Mouse (Mus musculus): ENCODE measurements at regions not wholly inside any gene's neighbourhood (a gene's known extent, or its start where the extent isn't known, plus 50 kb on each side); places are given as distances from the start of the nearest gene placed in this dataset.

DNA sequence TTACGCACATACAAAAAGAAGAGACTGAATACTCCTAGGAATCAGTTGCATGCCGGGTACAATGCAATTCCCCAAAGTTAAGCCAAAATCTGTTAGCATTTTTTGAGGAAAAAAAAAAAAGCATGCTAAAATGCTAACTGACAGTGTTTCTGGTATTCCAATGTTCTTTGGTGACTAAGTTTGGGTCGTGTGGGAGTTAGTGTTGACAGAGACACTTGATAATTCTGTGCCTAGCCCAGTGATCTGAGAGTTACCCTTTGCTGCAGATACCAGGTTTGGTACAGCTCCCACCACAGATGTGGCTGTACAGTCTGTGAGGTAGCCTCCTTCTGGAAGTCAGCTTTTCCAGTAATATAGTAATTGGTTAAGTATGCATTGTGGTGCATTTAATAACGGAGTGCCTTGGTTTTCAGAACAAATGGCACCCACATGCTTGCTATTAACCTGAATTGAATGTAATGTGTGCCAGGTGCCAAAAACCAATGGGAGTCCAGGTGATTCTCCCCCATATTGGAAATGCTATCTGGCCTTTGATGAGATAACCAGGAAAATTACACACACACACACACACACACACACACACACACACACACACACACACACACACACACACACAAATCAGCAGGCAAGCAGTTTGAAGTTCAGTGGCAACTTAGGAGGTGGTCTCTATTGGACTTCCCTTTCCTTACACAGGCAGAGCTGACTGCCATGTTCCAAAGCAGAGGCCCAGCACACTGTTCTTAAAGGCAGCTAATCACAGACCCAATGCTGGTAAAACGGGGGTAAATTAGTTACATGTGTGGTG, 61.9 kb upstream of the Adamts3 start:
- Histone ChIP-seq H3K27me3 (ENCODE audit: control insufficient read depth, insufficient read depth, low read length) (no peaks in the 10 kb centered on the region), H3K4me1 (ENCODE audit: control insufficient read depth, insufficient read depth, low read length) (no peaks in the 10 kb centered on the region), H3K4me3 (replicated peaks; ENCODE audit: insufficient read depth, low read depth, low read length) (no peak overlapping the region), H3K27ac (ENCODE audit: insufficient read depth, low read length) (no peak overlapping the region)
- WGBS = 76% methylated on average over 5 of the region's 5 CpGs
- no peak for TF ChIP-seq CTCF (IDR thresholded peaks at IDR 0.05; ENCODE audit: borderline replicate concordance, insufficient read depth, low read depth, low read length)
- TF ChIP-seq POLR2A (IDR thresholded peaks at IDR 0.05; ENCODE audit: borderline replicate concordance, insufficient read depth, low read length) = no peak
- no peak for DNase-seq

DNA sequence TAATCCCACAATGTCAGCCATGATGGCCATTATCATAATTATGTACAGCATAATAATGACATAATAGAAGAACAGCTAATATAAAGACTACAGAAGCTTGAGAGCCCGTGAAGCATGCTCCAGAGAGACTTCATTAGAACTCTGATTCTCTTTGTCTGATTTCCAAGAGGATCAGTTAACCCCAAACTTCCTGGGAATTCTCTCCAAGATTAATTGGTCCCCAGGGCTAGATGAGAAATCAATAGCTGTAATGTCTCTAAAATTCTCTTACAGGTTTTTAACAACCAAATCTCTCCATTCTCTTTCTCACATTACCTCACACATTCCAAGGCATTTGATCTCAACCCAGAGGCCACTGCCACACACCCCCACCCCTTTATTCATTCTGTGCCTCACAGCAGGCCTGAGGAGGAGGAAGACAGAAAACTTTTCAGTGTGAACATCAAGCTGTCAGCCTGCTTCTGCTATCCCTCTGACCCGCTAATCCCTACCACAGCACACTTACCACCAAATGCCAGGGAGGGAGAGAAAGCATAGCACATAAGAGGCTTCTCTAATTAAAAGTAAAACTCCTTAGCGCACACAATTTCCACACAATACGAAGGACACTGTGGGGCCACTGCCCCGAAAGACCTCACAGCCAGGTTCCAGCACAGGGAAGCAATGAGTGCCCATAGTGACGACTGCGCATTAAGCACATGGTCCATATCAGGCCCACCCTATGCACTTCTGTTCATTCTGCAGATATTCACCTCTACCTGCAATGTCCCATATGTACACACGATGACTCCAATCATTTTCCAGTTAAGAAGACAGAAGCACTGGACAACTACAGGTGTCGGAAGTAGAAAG, 60.4 kb upstream of the Adamts3 start:
- Histone ChIP-seq H3K27me3 (ENCODE audit: control insufficient read depth, insufficient read depth, low read length) (no peaks in the 10 kb centered on the region), H3K4me1 (ENCODE audit: control insufficient read depth, insufficient read depth, low read length) (no peaks in the 10 kb centered on the region), H3K4me3 (replicated peaks; ENCODE audit: insufficient read depth, low read depth, low read length) (no peak overlapping the region), H3K27ac (ENCODE audit: insufficient read depth, low read length) (no peak overlapping the region)
- TF ChIP-seq CTCF (IDR thresholded peaks at IDR 0.05; ENCODE audit: borderline replicate concordance, insufficient read depth, low read depth, low read length) (no peak), POLR2A (IDR thresholded peaks at IDR 0.05; ENCODE audit: borderline replicate concordance, insufficient read depth, low read length) (no peak)
- 40% methylated on average over 9 of the region's 9 CpGs for WGBS
- no peak for DNase-seq

DNA sequence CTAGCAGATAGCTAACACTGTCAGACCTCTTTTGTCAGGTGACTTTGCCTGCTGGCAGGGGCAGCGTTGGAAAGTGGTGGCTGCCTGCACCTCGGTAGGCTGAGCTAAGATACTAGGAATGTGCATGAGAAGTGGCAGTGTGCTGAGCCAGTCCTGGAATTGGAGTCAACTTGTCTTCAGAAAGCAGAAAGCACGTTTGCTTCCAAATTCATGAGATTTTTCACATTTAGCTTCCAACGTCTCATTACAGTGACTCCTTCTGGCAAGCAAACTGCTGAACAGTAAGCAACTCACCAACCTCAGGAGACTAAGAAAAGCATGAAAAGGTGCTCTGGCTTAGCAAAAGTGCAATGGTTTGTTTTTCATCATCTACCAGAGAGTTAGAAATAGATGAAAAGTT, 59.1 kb upstream of the Adamts3 start:
- Histone ChIP-seq H3K27ac (ENCODE audit: insufficient read depth, low read length) (no peak overlapping the region), H3K4me1 (ENCODE audit: control insufficient read depth, insufficient read depth, low read length) (no peaks in the 10 kb centered on the region), H3K4me3 (replicated peaks; ENCODE audit: insufficient read depth, low read depth, low read length) (no peak overlapping the region), H3K27me3 (ENCODE audit: control insufficient read depth, insufficient read depth, low read length) (no peaks in the 10 kb centered on the region)
- 18% methylated on average over 4 of the region's 4 CpGs for WGBS
- DNase-seq = no peak
- TF ChIP-seq POLR2A (IDR thresholded peaks at IDR 0.05; ENCODE audit: borderline replicate concordance, insufficient read depth, low read length) (no peak), CTCF (IDR thresholded peaks at IDR 0.05; ENCODE audit: borderline replicate concordance, insufficient read depth, low read depth, low read length) (no peak)

DNA sequence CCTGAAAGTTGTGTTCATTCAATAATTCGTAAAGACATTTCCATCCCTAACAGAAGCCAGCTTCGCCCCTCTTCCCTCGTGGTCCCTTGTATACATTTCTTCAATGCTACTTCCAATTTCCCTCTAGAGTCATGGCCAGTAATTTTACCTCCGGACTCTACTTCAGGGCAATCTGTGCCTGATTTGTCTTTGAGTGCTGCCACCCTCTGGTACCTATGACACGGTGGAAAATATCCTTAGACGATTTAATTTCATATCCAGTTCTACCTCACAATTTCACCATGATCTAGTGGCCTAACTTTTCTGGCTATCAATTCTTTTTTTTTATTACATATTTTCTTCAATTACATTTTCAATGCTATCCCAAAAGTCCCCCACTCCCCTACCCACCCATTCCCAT, 49.9 kb upstream of the Adamts3 start:
- no peaks in the 10 kb centered on the region for H3K27me3 ChIP-seq (ENCODE audit: control insufficient read depth, insufficient read depth, low read length)
- H3K4me1 ChIP-seq (ENCODE audit: control insufficient read depth, insufficient read depth, low read length) = no peaks in the 10 kb centered on the region
- H3K27ac ChIP-seq (ENCODE audit: insufficient read depth, low read length) = no peak overlapping the region
- TF ChIP-seq POLR2A (IDR thresholded peaks at IDR 0.05; ENCODE audit: borderline replicate concordance, insufficient read depth, low read length) = no peak
- H3K4me3 ChIP-seq (replicated peaks; ENCODE audit: insufficient read depth, low read depth, low read length) = no peak overlapping the region
- 84% methylated on average over 6 of the region's 6 CpGs for WGBS
- DNase-seq = no peak
